Mouse (Mus musculus): ENCODE results near the gene Ltc4s. TPM values are rescaled to one million over a fixed set of nuclear protein-coding genes. Genes with fewer than 3 reads are reported as not detected.

Gene Ltc4s
- polyA plus RNA-seq, 1 experiment from 2014 or later = not detected

DNA sequence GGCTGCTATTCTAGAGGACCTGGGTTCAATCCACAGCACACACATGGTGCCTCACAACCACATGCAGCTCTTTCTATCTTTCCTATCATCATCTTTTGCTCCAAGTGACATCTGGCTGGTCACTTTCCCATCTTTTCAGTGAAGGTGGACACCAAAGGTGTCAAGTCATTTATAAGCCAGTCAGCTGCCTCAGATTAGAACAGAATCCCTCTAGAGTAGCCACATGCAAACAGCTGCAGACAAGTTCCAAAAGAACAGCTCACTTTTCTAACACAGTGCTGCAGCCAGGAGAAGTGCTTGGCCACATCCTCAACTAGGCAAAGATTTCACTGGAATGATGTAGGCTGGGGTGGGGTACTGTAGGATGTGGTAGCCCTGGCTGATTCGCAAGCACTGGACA, 31.5 kb upstream of the Ltc4s start:
- no peak for ATAC-seq
- H3K27me3 ChIP-seq = no peaks in the 10 kb centered on the region
- ChIA-PET CTCF (interaction anchor here (0.7 to 2.7 kb wide), 7 partner anchors 9 to 121 kb away, joined by 3 to 12 read pairs (median 3); no protein-coding TSS in a partner anchor), POLR2A (interaction anchor here (1.1 kb wide), 1 partner anchor 16 kb away, joined by 4 read pairs; no protein-coding TSS in a partner anchor)
- no peak for DNase-seq (ENCODE audit: low read depth, low spot score)
- TF ChIP-seq CTCF (IDR thresholded peaks at IDR 0.05) = no peak
- in situ Hi-C loops (cut with MboI; ENCODE audit: low pct_unique_long_range_greater_than_20kb) = no loop called here

DNA sequence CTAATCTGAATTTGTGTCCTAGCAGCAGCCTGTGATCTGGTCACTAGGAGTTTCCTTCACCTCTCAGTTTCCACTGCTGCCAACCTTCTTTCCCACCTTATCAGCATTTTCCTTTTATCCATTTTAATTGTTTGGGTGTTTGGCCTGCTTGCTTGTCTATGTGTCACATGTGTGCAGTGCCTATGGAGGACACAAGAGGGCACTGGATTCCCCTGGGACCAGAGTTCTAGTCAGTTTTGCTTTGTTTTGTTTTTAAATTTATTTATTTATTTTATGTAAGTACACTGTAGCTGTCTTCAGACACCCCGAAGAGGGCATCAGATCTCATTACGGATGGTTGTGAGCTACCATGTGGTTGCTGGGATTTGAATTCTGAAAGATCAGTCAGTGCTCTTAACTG, 30.7 kb upstream of the Ltc4s start:
- POLR2A ChIA-PET = no interaction called here
- ATAC-seq (no peak), DNase-seq (ENCODE audit: low read depth, low spot score) (no peak)
- peak; percentile 84 for TF ChIP-seq CTCF (IDR thresholded peaks at IDR 0.05)
- in situ Hi-C loops (cut with MboI; ENCODE audit: low pct_unique_long_range_greater_than_20kb) = no loop called here
- CTCF ChIA-PET = interaction anchor here (0.7 to 2.7 kb wide), 5 partner anchors 8 to 87 kb away, joined by 3 to 12 read pairs (median 3); no protein-coding TSS in a partner anchor
- no peaks in the 10 kb centered on the region for H3K27me3 ChIP-seq

DNA sequence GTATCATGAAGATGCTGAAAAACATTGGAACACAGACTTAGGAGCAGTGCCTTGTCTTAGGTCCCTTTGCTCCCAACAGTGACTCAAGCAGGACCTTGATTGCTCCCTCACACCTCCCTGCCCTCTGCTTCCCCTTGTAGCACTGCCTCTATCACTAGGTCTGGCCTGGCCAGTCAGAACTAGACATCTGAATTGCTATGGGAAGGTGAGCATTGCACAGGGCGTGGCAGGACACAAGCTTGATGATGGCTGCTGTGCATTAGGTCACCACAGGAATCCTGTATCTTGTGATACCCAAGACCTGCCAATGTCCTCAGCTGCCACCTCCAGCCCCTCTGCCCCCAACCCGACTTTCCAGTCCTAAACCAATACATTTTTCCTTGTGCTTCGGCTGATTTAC, 28.6 kb upstream of the Ltc4s start:
- DNase-seq (ENCODE audit: low read depth, low spot score) (no peak), ATAC-seq (no peak)
- CTCF ChIA-PET = interaction anchor here (1.0 kb wide), 1 partner anchor 15 kb away, joined by 3 read pairs; no protein-coding TSS in a partner anchor
- no peaks in the 10 kb centered on the region for H3K27me3 ChIP-seq
- POLR2A ChIA-PET = no interaction called here
- TF ChIP-seq CTCF (IDR thresholded peaks at IDR 0.05) = no peak
- in situ Hi-C loops (cut with MboI; ENCODE audit: low pct_unique_long_range_greater_than_20kb) = no loop called here

DNA sequence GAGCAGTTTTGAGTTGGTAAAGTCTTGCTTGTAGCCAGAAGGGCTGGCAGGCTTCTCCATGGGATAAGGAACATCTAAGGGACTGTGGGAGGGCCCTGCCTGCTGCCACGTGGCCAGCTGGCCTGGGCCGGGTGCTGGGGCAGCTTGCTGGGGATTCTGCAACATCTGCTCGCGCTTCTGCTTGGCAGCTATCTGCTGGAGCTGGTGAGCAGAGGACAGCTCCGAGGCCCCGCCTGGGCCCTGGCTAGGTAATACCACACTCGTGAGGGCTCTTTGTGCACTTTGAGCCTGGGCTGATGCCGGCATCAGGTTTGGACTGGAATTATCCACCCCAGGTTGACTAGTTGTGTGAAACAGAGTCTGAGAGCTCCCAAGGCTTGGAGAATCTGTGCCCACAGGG, 27.5 kb upstream of the Ltc4s start:
- CTCF ChIA-PET = interaction anchor here (1.0 kb wide), 1 partner anchor 16 kb away, joined by 3 read pairs; no protein-coding TSS in a partner anchor
- DNase-seq (ENCODE audit: low read depth, low spot score) (no peak), ATAC-seq (no peak)
- POLR2A ChIA-PET = no interaction called here
- no peak for TF ChIP-seq CTCF (IDR thresholded peaks at IDR 0.05)
- in situ Hi-C loops (cut with MboI; ENCODE audit: low pct_unique_long_range_greater_than_20kb) = no loop called here
- no peaks in the 10 kb centered on the region for H3K27me3 ChIP-seq

DNA sequence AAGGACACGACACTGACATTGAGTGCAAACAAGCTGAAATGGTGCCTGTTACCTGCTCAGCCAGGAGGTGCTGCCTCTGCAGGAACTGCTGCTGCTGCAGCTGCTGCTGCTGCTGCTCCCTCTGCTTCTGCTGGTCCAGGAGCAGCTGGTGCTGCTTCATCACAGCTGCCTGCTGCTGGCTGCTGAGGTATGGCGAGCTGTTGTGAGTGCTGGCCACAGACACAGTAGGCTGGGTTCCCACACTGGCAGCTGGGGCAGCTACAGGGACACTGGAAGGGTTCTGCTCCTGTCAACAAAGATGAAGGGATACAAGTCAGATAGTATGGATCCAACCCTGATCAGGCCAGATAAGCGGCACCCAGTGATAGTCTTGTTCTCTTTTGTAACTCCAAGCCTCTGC, 24.8 kb upstream of the Ltc4s start:
- no peak for ATAC-seq
- POLR2A ChIA-PET = no interaction called here
- in situ Hi-C loops (cut with MboI; ENCODE audit: low pct_unique_long_range_greater_than_20kb) = no loop called here
- no peaks in the 10 kb centered on the region for H3K27me3 ChIP-seq
- CTCF ChIA-PET = no interaction called here
- TF ChIP-seq CTCF (IDR thresholded peaks at IDR 0.05) = no peak
- DNase-seq (ENCODE audit: low read depth, low spot score) = no peak

DNA sequence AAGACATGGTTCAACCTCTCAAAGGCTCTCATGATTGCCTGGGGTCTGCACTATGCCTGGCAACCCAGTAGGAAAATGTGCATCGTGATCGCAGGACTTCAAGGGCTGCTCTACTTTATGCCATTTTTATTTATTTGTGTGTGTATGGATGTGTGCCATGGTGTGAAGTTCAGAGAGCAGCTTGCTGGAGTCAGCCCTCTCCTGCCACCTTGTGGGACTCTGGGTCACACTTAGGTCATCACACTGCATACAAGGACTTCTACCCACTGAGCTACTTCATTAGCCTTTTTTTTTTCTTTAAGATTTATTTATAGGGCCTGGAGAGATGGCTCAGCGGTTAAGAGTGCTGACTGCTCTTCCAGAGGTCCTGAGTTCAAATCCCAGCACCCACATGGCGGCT, 23.6 kb upstream of the Ltc4s start:
- ATAC-seq = no peak
- in situ Hi-C loops (cut with MboI; ENCODE audit: low pct_unique_long_range_greater_than_20kb) = no loop called here
- POLR2A ChIA-PET = interaction anchor here (0.9 kb wide), 1 partner anchor 10 kb away, joined by 3 read pairs; no protein-coding TSS in a partner anchor
- no peaks in the 10 kb centered on the region for H3K27me3 ChIP-seq
- TF ChIP-seq CTCF (IDR thresholded peaks at IDR 0.05) = no peak
- DNase-seq (ENCODE audit: low read depth, low spot score) = no peak
- CTCF ChIA-PET = interaction anchor here (0.6 to 1.3 kb wide), 4 partner anchors 12 to 102 kb away, joined by 3 to 6 read pairs (median 4); no protein-coding TSS in a partner anchor

DNA sequence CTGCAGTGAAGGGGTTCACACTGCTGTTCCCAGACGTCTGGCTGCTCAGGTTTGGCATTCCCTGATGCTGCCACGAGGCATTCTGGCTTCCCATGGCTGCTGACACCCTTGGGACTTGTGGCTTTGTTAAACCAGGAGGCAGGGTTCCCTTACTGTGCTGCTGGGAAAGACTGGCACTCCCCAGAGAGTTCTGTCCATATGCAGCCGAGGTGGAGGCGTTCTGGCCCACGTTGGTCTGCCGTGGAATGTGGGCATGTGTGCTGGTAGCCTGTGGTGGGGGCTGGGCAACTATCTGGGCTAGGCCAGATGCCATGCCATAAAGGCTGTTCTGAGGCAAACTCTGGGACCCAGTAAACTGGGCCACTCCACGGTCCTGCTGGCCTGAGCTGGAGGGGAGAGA, 19.9 kb upstream of the Ltc4s start:
- ChIA-PET CTCF (interaction anchor here (1.4 kb wide), 1 partner anchor 17 kb away, joined by 4 read pairs; no protein-coding TSS in a partner anchor), POLR2A (no interaction called here)
- ATAC-seq = peak; percentile 31
- DNase-seq (ENCODE audit: low read depth, low spot score) = no peak
- TF ChIP-seq CTCF (IDR thresholded peaks at IDR 0.05) = no peak
- H3K27me3 ChIP-seq = no peaks in the 10 kb centered on the region
- in situ Hi-C loops (cut with MboI; ENCODE audit: low pct_unique_long_range_greater_than_20kb) = no loop called here

DNA sequence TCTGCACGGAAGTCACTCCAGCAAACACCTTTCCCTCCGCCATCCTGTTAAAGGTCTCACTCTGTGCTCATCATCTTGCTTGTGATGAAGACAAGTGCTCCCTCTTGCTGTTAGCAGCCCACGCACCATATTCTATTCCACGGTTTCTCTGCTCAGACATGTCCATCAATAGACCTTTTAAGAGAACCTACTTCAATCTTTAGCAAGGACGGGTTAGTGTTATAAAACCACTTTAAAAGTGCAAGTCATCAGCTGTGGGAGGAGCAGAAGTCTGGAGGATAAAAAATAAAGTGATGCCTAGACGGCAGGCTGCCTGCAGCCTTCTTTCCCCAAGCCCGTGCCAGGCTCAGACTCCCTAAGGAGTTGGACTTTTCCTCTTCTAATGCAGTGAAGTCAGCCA, 18.2 kb upstream of the Ltc4s start:
- POLR2A ChIA-PET = no interaction called here
- H3K27me3 ChIP-seq = no peaks in the 10 kb centered on the region

DNA sequence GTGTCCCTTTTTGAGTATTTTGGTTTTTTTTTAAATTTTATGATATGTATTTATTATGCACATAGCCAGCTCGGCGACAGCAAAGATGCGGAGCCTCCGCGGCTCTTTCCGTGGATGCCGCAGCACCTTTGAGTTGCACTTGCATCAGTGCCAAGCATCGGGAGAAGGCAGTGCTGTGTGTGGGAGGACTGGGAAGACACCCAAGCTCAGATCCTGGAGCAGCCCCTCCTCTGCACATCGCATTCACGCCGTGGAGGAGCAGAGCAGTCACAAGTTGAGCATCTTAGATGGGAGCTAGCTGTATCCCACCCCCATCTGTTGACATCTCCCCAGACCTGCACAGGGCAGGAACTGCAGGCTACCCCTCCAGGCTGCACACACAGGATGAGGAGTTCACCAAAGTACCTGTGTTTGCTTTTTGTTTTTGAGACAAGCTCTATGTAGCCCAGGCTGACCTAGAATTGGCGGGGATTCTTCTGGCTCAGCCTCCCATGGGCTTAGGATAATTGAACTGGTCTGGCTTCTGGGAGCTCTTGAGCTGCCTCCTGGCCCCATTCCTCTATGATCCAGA, 15.7 kb upstream of the Ltc4s start:
- in situ Hi-C loops (cut with MboI; ENCODE audit: low pct_unique_long_range_greater_than_20kb) = no loop called here
- CTCF ChIA-PET = no interaction called here
- no peaks in the 10 kb centered on the region for H3K27me3 ChIP-seq
- POLR2A ChIA-PET = interaction anchor here (1.3 kb wide), 1 partner anchor 16 kb away, joined by 4 read pairs; no protein-coding TSS in a partner anchor
- no peak for ATAC-seq
- no peak for DNase-seq (ENCODE audit: low read depth, low spot score)
- TF ChIP-seq CTCF (IDR thresholded peaks at IDR 0.05) = no peak

More for the DNA sequence above, 18.2 kb upstream of the Ltc4s start:
- ATAC-seq (no peak), DNase-seq (ENCODE audit: low read depth, low spot score) (no peak)
- CTCF ChIA-PET = interaction anchor here (0.5 kb wide), 1 partner anchor 1693 kb away, joined by 3 read pairs; no protein-coding TSS in a partner anchor
- in situ Hi-C loops (cut with MboI; ENCODE audit: low pct_unique_long_range_greater_than_20kb) = no loop called here
- no peak for TF ChIP-seq CTCF (IDR thresholded peaks at IDR 0.05)

DNA sequence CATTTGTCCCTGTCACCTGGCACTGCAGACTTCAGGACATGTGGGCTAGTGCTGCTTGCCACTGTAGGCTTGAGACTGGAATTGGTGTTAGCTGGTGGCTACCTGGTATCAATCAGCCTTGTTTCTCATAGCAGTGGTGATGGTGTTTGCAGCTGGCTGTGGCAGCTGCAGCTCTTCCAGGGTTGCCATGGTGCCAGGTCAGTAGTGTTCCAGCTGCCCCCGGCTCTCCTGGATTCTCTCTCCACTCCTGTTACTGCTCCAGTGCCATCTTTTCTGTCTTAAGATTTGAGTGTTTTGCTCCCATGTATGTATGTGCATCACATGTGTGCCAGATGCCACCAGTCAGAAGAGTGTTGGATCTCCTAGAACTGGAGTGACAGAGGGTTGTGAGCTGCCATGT, 15.0 kb upstream of the Ltc4s start:
- in situ Hi-C loops (cut with MboI; ENCODE audit: low pct_unique_long_range_greater_than_20kb) = no loop called here
- CTCF ChIA-PET = no interaction called here

DNA sequence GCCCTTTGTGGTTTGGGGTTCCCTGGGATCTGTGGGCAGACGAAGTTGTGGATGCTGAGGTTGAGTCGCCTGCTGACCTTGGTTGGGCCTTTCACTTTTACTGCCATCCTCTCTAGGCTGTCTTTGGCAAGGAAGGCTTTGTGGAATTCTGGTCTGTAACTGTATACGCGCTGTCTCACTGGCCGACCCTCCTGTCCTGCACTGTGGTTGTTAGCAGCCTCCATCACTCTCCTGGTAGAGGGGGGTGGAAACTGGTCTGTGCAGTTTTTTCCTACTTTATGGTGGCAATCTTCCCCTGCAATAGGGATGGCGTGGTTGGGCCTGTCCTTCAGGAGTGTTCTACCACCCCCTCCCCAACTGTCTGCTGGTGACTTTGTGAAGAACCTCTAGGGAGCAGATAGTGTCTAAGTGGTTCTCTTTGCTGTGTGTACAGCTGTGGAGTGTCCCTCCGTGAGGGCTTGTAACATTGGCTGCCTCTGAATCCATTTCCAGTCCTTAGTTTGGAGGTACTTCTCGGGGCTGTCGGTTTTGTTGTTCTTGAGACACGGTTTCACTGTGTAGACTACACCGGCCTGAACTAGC, 14.4 kb upstream of the Ltc4s start:
- DNase-seq (ENCODE audit: low read depth, low spot score) = no peak
- ChIA-PET POLR2A (interaction anchor here (0.7 to 1.2 kb wide), 3 partner anchors 9 to 42 kb away, joined by 3 read pairs; partner anchors contain the start of genes Mgat4b and Sqstm1), CTCF (interaction anchor here (1.0 kb wide), 1 partner anchor 20 kb away, joined by 3 read pairs; no protein-coding TSS in a partner anchor)
- H3K27me3 ChIP-seq = no peaks in the 10 kb centered on the region
- in situ Hi-C loops (cut with MboI; ENCODE audit: low pct_unique_long_range_greater_than_20kb) = no loop called here
- ATAC-seq = peak; percentile 14
- no peak for TF ChIP-seq CTCF (IDR thresholded peaks at IDR 0.05)

More for the DNA sequence above, 15.0 kb upstream of the Ltc4s start:
- POLR2A ChIA-PET = interaction anchor here (1.3 kb wide), 1 partner anchor 17 kb away, joined by 4 read pairs; no protein-coding TSS in a partner anchor
- DNase-seq (ENCODE audit: low read depth, low spot score) (no peak), ATAC-seq (no peak)
- TF ChIP-seq CTCF (IDR thresholded peaks at IDR 0.05) = no peak
- no peaks in the 10 kb centered on the region for H3K27me3 ChIP-seq
